Mouse (Mus musculus): ENCODE measurements at regions not wholly inside any gene's neighbourhood (a gene's known extent, or its start where the extent isn't known, plus 50 kb on each side); places are given as distances from the start of the nearest gene placed in this dataset.
"Not testable (repeated sequence)": the region's sequence is repeated elsewhere in the genome, so short reads cannot be mapped to it uniquely, and the experiment has no call there.

DNA sequence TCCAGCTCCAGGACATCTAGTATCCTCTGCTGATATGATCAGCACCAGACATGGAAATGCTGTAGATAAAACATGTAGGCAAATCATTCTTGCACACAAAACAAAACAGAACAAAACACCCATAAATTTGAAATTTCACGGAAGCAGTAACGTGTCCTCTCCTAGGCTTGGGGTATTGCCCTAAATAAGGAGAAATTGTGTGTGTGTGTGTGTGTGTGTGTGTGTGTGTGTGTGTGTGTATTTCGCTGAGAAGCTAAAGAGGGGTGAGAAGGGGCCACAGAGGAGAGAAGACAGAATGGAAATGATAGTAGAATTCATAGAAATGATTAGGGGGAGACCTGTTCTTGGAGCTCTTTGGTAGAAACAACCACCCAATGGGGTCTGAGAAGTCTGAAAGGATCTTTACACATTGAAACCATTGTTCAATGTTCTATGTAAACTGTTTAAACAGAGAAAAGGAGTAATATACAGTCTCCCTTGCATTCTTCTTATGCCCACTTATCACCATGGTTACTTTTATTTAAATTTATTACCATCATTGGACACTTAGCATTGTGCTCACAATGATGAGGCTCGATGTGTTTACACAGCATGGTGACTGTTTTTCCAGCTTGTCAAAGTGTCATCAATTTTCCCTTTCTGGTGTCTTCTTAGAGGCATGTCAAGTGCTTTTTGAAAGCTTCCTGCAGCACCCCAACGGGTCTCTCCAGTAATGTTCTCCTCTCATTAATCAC is 317.3 kb upstream of the 4933412E24Rik start:
- no peak overlapping the region for H3K4me3 ChIP-seq (replicated peaks)
- no peak overlapping the region for H3K27ac ChIP-seq
- 40% methylated on average over 4 of the region's 5 CpGs for WGBS
- H3K27me3 ChIP-seq (replicated peaks): no peaks in the 10 kb centered on the region
- no peaks in the 10 kb centered on the region for H3K36me3 ChIP-seq
- H3K9me3 ChIP-seq: no peaks in the 10 kb centered on the region
- no peak overlapping the region for H3K4me2 ChIP-seq
- no peaks in the 10 kb centered on the region for H3K4me1 ChIP-seq
- no peak overlapping the region for H3K9ac ChIP-seq
- ATAC-seq (ENCODE audit: insufficient read depth, low FRiP score, low read depth): no peak

DNA sequence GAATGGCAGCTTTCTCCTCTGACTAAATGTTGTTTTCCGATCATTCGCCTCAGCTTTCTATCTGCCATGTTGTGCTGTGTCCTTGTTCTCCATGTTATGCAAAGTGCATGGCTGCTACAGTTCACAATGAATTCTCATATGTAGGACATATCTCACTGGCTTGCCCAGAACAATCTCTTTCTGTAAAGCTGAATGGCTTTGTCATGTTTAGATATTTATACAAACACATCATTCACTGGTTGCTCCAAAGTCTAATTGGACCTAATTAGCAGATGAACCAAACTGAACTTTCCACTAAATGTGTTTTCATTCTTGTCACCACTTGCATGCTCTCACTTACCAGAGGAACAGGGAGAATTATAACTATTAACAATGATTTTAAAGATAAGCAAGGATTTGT is 301.2 kb upstream of the 4933412E24Rik start:
- no peak overlapping the region for H3K9ac ChIP-seq
- 90% methylated on average over 2 of the region's 2 CpGs for WGBS
- no peaks in the 10 kb centered on the region for H3K36me3 ChIP-seq
- no peak overlapping the region for H3K27ac ChIP-seq
- H3K9me3 ChIP-seq: no peaks in the 10 kb centered on the region
- no peak overlapping the region for H3K4me2 ChIP-seq
- H3K4me3 ChIP-seq (replicated peaks): no peak overlapping the region
- no peaks in the 10 kb centered on the region for H3K4me1 ChIP-seq
- no peak for ATAC-seq (ENCODE audit: insufficient read depth, low FRiP score, low read depth)
- no peaks in the 10 kb centered on the region for H3K27me3 ChIP-seq (replicated peaks)

DNA sequence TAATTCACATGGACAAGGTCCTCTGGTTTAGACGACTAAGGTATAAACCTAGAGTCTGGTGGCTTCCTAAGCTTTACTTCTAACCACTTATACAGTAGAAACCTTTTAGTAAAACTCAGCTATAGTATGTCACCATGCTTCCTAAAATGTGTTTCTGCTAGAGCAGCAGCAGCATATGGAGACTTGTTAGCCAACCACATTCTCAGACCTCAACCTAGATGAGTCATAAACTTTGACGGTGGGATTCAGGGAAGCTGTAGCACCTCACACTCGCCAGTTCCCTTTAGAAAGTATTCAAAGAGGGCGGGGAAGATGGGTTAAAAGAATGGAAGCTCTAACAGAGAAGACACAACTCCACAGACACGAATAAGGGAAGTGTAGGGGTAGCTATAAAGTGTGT is 298.8 kb upstream of the 4933412E24Rik start:
- H3K4me1 ChIP-seq: no peaks in the 10 kb centered on the region
- no peak overlapping the region for H3K4me2 ChIP-seq
- H3K27me3 ChIP-seq (replicated peaks): no peaks in the 10 kb centered on the region
- 76% methylated on average over 5 of the region's 5 CpGs for WGBS
- H3K27ac ChIP-seq: no peak overlapping the region
- H3K9ac ChIP-seq: no peak overlapping the region
- no peak for ATAC-seq (ENCODE audit: insufficient read depth, low FRiP score, low read depth)
- no peak overlapping the region for H3K4me3 ChIP-seq (replicated peaks)
- no peaks in the 10 kb centered on the region for H3K9me3 ChIP-seq
- no peaks in the 10 kb centered on the region for H3K36me3 ChIP-seq

DNA sequence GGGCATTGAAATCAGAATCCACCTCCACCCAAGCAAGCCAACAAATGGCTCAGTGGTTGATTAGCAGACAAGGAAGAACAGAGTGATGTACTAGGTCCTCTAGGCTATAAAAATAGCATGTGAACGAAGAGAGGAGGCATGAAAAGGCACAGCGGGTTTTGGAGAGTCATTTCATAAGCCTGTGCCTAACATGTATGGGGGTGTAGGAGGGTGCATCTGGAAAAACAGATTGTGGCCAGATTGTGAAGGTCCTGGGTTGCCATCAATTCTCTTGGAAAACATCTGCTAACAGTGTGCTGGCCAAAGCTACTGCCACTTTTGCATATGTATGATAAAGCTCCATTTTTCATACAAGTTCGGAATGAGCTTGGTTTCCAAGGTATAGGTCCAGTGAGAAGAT is 293.5 kb upstream of the 4933412E24Rik start:
- no peak for ATAC-seq (ENCODE audit: insufficient read depth, low FRiP score, low read depth)
- WGBS: 71% methylated on average over 3 of the region's 3 CpGs
- Histone ChIP-seq H3K36me3 (no peaks in the 10 kb centered on the region), H3K4me1 (no peaks in the 10 kb centered on the region), H3K27ac (no peak overlapping the region), H3K27me3 (replicated peaks) (no peaks in the 10 kb centered on the region), H3K9ac (no peak overlapping the region), H3K4me2 (no peak overlapping the region), H3K9me3 (no peaks in the 10 kb centered on the region), H3K4me3 (replicated peaks) (no peak overlapping the region)

DNA sequence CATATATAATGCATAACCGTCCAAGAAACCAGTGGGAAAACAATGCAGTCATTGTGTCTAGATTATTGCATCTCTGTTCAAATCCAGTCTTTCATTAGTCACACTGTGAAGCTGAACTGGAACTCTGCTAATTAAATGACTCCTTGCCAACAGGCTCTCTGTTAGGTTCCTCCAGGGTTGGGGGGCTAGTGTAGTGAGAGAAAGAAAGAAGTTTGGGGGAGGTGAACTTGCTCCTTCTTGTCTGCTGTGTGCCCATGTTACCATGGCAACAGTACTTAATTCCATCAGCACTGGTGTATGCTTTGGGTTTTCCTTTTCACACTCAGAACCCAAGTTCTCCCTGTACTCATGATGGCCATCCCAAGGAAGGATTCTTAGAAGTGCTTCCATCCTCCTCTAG is 292.6 kb upstream of the 4933412E24Rik start:
- Histone ChIP-seq H3K36me3 (no peaks in the 10 kb centered on the region), H3K4me1 (no peaks in the 10 kb centered on the region), H3K9ac (no peak overlapping the region), H3K27ac (no peak overlapping the region), H3K27me3 (replicated peaks) (no peaks in the 10 kb centered on the region), H3K4me3 (replicated peaks) (no peak overlapping the region), H3K9me3 (no peaks in the 10 kb centered on the region), H3K4me2 (no peak overlapping the region)
- WGBS: 86% methylated on average over 1 of the region's 1 CpGs
- no peak for ATAC-seq (ENCODE audit: insufficient read depth, low FRiP score, low read depth)

DNA sequence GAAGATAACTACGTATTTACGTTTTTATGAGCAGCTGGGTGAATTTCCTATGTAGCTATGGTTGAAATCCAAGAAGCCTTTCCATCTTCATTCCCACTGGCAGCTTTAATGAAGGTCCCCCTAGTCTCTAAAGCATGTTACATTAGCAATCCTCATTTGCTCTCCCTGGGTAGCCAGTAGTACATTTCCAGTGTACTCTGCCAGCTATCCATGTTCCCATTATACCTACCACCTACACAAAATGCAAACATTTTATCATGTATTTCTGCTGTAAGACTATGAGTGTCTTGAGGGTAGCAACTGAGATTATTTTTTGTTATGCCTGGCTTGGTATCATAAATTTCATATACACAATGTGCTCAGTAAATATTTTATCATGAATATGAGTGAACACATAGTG is 291.7 kb upstream of the 4933412E24Rik start:
- H3K36me3 ChIP-seq: no peaks in the 10 kb centered on the region
- no peak overlapping the region for H3K4me3 ChIP-seq (replicated peaks)
- no peak overlapping the region for H3K9ac ChIP-seq
- H3K9me3 ChIP-seq: no peaks in the 10 kb centered on the region
- ATAC-seq (ENCODE audit: insufficient read depth, low FRiP score, low read depth): no peak
- no peak overlapping the region for H3K27ac ChIP-seq
- no peaks in the 10 kb centered on the region for H3K27me3 ChIP-seq (replicated peaks)
- WGBS: 89% methylated on average over 2 of the region's 2 CpGs
- H3K4me1 ChIP-seq: no peaks in the 10 kb centered on the region
- H3K4me2 ChIP-seq: no peak overlapping the region

DNA sequence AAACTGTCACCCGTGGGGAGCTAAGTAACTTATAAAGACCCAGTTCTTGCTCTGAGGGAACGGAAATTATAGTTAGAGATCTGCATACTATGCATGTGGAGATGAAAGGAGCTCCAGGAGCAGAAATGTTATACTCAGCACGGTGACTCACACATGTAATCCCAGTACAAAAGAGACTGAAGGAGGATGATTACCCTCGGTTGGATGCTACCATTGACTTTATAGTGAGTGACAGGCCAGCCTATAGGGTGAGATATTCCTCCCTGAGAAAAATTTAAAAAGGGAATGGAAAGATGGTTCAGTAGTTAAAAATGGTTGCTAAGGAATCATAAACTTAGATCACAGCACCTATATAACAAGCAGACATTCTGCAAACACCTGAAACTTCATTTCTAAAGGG is 287.1 kb upstream of the 4933412E24Rik start:
- H3K27ac ChIP-seq: no peak overlapping the region
- H3K4me1 ChIP-seq: no peaks in the 10 kb centered on the region
- H3K4me2 ChIP-seq: no peak overlapping the region
- no peak overlapping the region for H3K9ac ChIP-seq
- H3K9me3 ChIP-seq: no peaks in the 10 kb centered on the region
- no peaks in the 10 kb centered on the region for H3K36me3 ChIP-seq
- H3K27me3 ChIP-seq (replicated peaks): no peaks in the 10 kb centered on the region
- ATAC-seq (ENCODE audit: insufficient read depth, low FRiP score, low read depth): no peak
- H3K4me3 ChIP-seq (replicated peaks): no peak overlapping the region
- 78% methylated on average over 4 of the region's 4 CpGs for WGBS

DNA sequence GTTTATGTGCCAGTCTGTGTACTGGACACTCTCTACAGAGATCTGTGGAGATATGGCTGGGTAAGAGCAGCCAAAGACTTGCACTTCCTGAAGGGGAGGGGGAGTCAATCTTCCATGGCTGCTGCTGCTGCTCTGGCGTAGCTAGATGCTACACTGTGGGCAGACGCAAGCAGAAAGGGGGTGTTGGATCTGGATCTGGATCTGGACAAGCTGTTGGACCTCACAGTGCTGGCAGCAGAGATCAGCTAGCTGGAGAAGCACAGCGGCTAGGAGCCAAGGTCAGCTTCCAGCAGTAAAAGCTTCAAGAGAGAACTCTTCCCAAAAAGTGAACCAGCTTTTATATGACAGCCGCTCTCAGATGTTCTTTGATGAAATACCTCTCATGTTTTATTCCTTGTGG is 285.5 kb upstream of the 4933412E24Rik start:
- Histone ChIP-seq H3K27me3 (replicated peaks) (no peaks in the 10 kb centered on the region), H3K4me1 (no peaks in the 10 kb centered on the region), H3K36me3 (no peaks in the 10 kb centered on the region), H3K4me3 (replicated peaks) (no peak overlapping the region), H3K9me3 (no peaks in the 10 kb centered on the region), H3K9ac (no peak overlapping the region), H3K4me2 (no peak overlapping the region), H3K27ac (no peak overlapping the region)
- ATAC-seq (ENCODE audit: insufficient read depth, low FRiP score, low read depth): no peak
- 76% methylated on average over 4 of the region's 4 CpGs for WGBS

DNA sequence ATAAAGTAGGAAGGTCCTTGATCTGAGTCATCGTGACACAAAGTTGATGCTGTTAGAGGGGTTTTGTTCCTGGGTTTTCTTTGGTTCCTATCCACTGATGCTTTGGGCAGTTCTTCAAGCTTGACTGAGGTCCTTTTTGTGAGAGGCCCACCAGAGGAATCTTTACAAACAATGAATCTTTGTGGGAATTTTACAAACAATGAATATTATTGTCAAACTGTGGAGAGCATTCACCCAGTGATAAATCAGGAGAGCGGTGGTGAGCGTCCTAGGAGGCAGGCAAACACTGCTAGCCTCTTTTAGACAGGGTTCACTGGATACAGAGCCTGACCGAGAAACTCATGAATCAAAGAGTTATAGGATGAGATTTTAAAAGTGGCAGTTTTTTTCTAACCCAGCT is 268.9 kb upstream of the 4933412E24Rik start:
- Histone ChIP-seq H3K4me1 (no peaks in the 10 kb centered on the region), H3K9me3 (no peaks in the 10 kb centered on the region), H3K9ac (no peak overlapping the region), H3K27ac (no peak overlapping the region), H3K4me2 (no peak overlapping the region), H3K4me3 (replicated peaks) (no peak overlapping the region), H3K36me3 (no peaks in the 10 kb centered on the region), H3K27me3 (replicated peaks) (no peaks in the 10 kb centered on the region)
- no peak for ATAC-seq (ENCODE audit: insufficient read depth, low FRiP score, low read depth)
- 72% methylated on average over 4 of the region's 4 CpGs for WGBS

DNA sequence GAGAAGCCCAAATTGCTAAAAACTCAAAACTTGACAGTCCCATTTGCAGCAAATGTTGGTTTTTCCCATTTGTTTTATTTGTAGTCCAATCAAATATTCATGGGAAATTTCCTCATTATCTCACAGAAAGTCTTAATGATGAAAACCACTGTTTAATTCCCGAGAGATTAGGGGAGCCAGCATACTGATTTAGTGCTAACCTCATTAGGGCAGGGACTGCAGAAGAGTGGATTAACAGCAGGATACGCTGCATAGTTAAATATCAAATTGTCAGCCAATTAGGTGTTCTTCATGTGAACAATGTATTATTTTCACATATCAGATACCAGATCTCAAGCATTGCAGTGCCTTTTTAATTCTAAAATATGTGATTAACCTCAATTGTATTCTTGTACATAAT is 264.0 kb upstream of the 4933412E24Rik start:
- WGBS: 73% methylated on average over 2 of the region's 2 CpGs
- Histone ChIP-seq H3K4me3 (replicated peaks) (no peak overlapping the region), H3K9me3 (no peaks in the 10 kb centered on the region), H3K27me3 (replicated peaks) (no peaks in the 10 kb centered on the region), H3K4me2 (no peak overlapping the region), H3K36me3 (no peaks in the 10 kb centered on the region), H3K9ac (no peak overlapping the region), H3K4me1 (no peaks in the 10 kb centered on the region), H3K27ac (no peak overlapping the region)
- ATAC-seq (ENCODE audit: insufficient read depth, low FRiP score, low read depth): no peak

DNA sequence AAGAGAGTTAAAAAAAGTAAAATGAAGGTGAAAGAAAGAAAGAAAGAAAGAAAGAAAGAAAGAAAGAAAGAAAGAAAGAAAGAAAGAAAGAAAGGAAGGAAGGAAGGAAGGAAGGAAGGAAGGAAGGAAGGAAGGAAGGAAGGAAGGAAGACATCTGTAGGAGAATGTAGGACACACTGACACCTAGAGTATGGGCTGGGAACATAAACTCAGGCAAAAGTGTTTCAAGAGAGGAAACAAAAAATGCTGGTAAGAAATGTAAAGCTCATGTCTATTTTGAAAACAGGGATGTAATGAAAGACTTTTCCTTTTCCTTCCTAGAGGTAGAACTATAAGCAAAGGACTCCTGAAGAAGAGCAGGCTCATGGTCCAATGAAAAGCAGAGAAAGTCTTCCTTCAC is 237.2 kb upstream of the 4933412E24Rik start:
- H3K9ac ChIP-seq; H3K36me3 ChIP-seq; H3K9me3 ChIP-seq; H3K4me1 ChIP-seq; H3K4me3 ChIP-seq (replicated peaks); H3K27me3 ChIP-seq (replicated peaks); H3K27ac ChIP-seq; H3K4me2 ChIP-seq; ATAC-seq (ENCODE audit: insufficient read depth, low FRiP score, low read depth): not testable (repeated sequence)

DNA sequence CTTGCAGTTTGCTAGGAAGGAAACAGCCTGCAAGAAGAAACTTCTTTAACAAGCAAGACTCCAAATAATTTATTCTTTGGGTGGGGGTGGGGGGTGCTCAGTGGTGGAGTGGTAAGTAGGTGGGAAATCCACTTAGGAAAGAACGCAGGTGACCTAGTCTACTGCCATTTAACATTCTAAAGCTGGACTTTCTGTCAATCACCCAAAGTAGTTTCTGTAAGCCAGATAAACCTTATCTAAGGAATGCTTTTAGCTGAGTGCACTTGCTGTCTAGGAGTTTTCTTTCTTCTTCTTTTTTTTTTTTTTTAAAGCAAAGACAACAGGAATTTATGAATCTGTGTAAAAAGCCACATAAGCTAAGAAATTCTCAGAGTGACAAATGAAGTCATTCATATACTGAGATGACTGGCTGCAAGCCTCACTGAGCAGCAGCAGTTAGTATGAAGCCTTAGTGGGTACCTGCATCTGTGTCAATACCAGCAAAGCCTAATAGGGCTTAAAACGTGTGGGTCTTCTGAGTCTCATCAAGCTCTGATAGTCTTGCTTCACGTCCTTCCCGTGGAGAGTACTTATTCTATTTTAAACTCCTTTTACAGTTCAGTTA is 210.0 kb upstream of the 4933412E24Rik start:
- 17% methylated on average over 4 of the region's 4 CpGs for WGBS
- Histone ChIP-seq H3K9me3 (no peaks in the 10 kb centered on the region), H3K4me2 (no peak overlapping the region), H3K36me3 (no peaks in the 10 kb centered on the region), H3K27ac (no peak overlapping the region), H3K9ac (no peak overlapping the region), H3K4me1 (no peaks in the 10 kb centered on the region), H3K27me3 (replicated peaks) (no peaks in the 10 kb centered on the region), H3K4me3 (replicated peaks) (no peak overlapping the region)
- peak; percentile 50; the same call in 1 of the 2 replicates for ATAC-seq (ENCODE audit: insufficient read depth, low FRiP score, low read depth)

DNA sequence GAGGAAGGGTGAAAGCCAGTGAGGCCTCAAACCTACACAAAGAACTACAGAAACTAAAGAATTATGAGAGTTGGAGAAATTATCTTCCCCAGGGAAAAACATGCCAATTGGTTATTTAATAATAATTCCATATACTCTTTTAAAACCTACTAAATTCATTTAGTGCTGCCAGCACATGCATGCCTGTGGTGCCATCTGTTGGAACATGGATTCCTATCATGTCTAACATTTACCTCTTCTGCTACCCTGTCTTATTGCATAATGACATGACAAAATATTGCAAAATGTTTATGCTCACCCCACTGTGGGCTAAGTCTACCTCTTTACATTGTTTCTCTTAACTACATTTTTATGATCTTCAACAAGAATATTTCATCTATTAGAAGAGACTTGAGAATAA is 178.7 kb upstream of the 4933412E24Rik start:
- H3K4me2 ChIP-seq: no peak overlapping the region
- ATAC-seq (ENCODE audit: insufficient read depth, low FRiP score, low read depth): no peak
- no peaks in the 10 kb centered on the region for H3K27me3 ChIP-seq (replicated peaks)
- H3K4me1 ChIP-seq: no peaks in the 10 kb centered on the region
- H3K9me3 ChIP-seq: no peaks in the 10 kb centered on the region
- no peak overlapping the region for H3K9ac ChIP-seq
- no peaks in the 10 kb centered on the region for H3K36me3 ChIP-seq
- H3K27ac ChIP-seq: no peak overlapping the region
- no peak overlapping the region for H3K4me3 ChIP-seq (replicated peaks)
